Mouse (Mus musculus) gastrocnemius, postnatal 10 days (tissue): ENCODE data around the gene Mapkbp1. TPM values are rescaled to one million over a fixed set of nuclear protein-coding genes. Genes with fewer than 3 reads are reported as not detected.

Experiments
- DNase-seq: peaks from one replicate; pipeline ENCODE4 v3.0.0; 2021; ENCODE audit warnings: mixed read lengths
- microRNA-seq, 2 experiments: library from miRNA; unstranded; fragments of <30 nt; microRNA quantifications; one replicate each; pipeline ENCODE4 v1.2.0; 2021
- total RNA-seq, 2 experiments: library from RNA; stranded (reverse); gene quantifications; 2 replicates each; pipeline ENCODE4 v1.2.3; 2021

Gene Mapkbp1
- total RNA-seq, 2 experiments from 2014 or later = 9.1 to 11.0 TPM

- no peak for DNase-seq
Observed at GRCm38 (mm10) chr2:120054771-120055552, 82.5 kb downstream of the Mapkbp1 start.

DNA sequence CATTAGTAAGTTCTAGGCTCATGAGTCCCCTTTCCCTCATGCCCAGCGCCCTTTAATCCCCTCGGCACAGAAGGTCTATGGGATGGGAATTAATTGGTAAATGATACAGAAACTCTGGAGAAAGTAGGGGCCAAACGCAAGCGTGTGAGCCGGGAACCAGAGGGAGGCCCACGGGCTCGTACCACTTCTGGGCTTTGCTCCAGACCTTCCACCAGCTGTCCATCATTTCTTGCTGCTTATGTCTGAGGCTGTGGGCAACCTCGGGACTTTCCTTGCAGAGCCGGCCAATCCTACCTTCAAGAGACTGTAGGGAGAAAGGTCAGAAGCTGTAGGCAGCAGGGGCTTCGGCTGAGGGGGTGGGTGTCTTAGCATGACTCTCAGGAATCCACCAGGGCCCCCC is 83.4 kb downstream of the Mapkbp1 start:
- DNase-seq = no peak

- DNase-seq = no peak
Observed at GRCm38 (mm10) chr2:120058818-120059217, 86.3 kb downstream of the Mapkbp1 start.

DNA sequence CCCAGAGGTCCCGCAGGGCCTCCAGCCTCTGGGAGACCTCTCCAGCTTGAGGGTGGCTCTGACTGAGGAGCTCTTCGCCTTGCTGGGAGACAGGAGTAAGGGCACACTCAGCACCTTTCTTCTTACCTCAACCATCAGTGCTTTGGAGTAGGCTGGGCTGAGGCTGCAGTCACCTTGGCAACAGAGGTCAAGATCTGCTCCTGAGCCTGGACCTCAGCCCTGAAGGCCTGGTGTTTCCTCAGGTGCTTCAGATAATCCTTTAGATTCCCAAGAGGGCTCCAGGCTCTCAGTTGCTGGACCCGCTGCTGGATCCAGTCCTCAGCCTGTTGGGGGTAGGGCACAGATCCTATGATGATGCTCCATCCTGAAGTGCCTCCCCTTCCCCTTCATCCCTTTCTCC is 87.0 kb downstream of the Mapkbp1 start:
- no peak for DNase-seq

GRCm38 (mm10) chr2:120060190-120060589 is 87.7 kb downstream of the Mapkbp1 start:
- no peak for DNase-seq

DNA sequence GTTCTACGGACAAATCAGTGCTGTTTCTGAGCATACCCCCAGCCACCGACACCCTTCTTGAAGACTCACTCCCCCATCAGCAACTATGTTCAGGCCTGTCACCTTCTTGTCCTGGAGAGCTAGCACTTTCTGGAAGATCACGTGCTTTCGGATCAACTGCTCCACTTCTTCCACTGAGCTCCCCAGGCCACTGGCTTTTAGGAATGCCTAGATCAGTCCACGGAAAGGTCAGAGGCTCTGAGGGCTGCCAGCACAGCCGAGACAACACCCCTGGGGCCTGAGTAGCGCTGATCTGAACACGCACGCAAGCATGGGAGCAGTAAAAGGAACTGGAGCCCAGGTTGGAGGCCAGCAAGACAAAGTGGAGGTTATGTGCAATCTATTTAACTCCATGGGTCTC is 88.2 kb downstream of the Mapkbp1 start:
- no peak for DNase-seq

GRCm38 (mm10) chr2:120062248-120062647 is 89.7 kb downstream of the Mapkbp1 start:
- DNase-seq = no peak

GRCm38 (mm10) chr2:120064639-120065038 is 92.1 kb downstream of the Mapkbp1 start:
- DNase-seq = no peak

- DNase-seq = no peak
Observed at GRCm38 (mm10) chr2:120065243-120065642, 92.7 kb downstream of the Mapkbp1 start.

DNA sequence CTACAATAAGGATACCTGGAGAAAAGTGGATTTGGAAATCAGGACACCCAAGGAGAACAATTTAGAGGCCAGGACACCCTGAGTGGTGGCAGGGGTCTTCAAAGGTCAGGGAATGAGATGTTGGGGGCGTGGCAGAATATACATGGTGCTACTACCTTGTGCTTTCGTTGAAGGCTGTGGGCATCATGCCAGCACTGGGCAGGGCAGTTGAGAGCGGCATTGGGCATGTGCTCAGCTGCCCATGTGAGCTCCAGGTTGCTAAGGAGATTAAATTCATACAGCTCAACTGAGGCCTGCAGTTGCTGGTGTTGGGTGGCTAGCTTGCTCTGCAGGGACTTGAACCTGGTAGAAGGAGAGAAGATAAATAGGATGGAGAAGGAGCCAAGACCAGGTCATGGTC is 93.7 kb downstream of the Mapkbp1 start:
- no peak for DNase-seq

- DNase-seq = peak; percentile 43
Observed at GRCm38 (mm10) chr2:120068555-120069465, 96.3 kb downstream of the Mapkbp1 start.

- no peak for DNase-seq
Observed at GRCm38 (mm10) chr2:120069466-120069990, 97.0 kb downstream of the Mapkbp1 start.

GRCm38 (mm10) chr2:120074096-120074495 is 101.6 kb downstream of the Mapkbp1 start:
- DNase-seq = no peak

DNA sequence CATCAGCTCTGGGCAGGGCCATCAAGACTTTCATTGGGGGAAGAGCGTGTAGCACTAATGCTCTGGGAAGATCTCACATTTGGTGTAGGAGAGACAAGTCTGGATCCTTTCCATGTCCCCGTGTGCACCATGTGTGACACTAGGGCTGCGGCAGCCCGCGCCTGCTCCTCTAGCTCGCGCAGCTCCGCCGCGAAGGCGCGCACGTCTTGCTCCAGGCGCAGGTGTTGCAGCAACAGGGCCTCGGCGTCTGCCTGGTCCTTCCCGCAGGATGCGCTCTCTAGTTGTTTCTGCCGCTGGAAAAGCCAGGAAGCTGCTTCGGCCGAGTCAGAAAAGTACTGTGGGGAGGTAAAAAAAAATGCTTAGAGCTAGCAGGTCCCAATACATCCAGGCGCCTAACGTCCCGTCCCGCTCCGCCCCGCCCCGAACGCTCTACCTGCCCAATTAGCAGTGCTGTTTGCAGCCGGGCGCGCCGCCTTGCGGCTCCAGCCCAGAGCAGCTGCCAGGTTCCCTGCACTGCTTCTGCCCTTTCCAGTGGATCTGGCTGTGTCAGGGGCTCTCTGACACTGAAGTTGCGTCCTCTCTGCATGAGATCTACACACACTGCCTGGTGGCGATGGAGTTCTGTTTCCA is 103.7 kb downstream of the Mapkbp1 start:
- DNase-seq = peak; percentile 54

Small RNA genes within 50 kb of the gene (microRNA-seq; reads per million reads assigned to microRNA genes)
- 0 to 0.25 reads per million in 2 experiments for gene Mir7665

Other genes with a start within 250 kb of the Mapkbp1 start
- under 1 TPM; 0.18 to 0.26 TPM for gene Itpka, start 230.4 kb upstream of the Mapkbp1 start, total RNA-seq
- gene Ltk, start 212.3 kb upstream of the Mapkbp1 start, total RNA-seq = not detected
- gene Rpap1, start 185.2 kb upstream of the Mapkbp1 start, total RNA-seq = 10 to 100 TPM; 14.2 to 14.5 TPM
- 1 to 10 TPM; 3.6 to 5.1 TPM for gene Tyro3, start 175.0 kb upstream of the Mapkbp1 start, total RNA-seq
- 10 to 100 TPM; 44.9 to 54.4 TPM for gene Mga, start 75.5 kb upstream of the Mapkbp1 start, total RNA-seq
- gene Jmjd7, start 54.8 kb downstream of the Mapkbp1 start, total RNA-seq = 1 to 10 TPM; 4.1 to 5.3 TPM
- gene Gm28042, start 54.8 kb downstream of the Mapkbp1 start, total RNA-seq = 1 to 10 TPM; 1.1 to 1.2 TPM
- 1 to 10 TPM in 1 of 2 experiments, under 1 TPM in 1; 0.82 to 2.2 TPM for gene Pla2g4b, start 60.7 kb downstream of the Mapkbp1 start, total RNA-seq
- gene Ehd4, start 181.9 kb downstream of the Mapkbp1 start, total RNA-seq = 100 to 1,000 TPM; 130 to 134 TPM